Mouse (Mus musculus) limb, embryonic 14.5 days (tissue): ENCODE results near the gene Tigit. TPM values are rescaled to one million over a fixed set of nuclear protein-coding genes. Genes with fewer than 3 reads are reported as not detected.

Experiments
- ATAC-seq: fragments of 200-750 bp; cut with Nextera tagmentation; 2 replicates; pipeline ENCODE4 v1.8.0; 2017; ENCODE audit warnings: low read depth, moderate number of reproducible peaks, moderate TSS enrichment; ENCODE audit not compliant: low FRiP score
- DNase-seq: peaks from one replicate; pipeline ENCODE4 v3.0.0-alpha.2; 2015; ENCODE audit warnings: low spot score
- H3K27ac ChIP-seq: fragments of 300-500 bp; sonication (generic); replicated peaks from 2 replicates; pipeline ENCODE4 v1.5.1; 2014; ENCODE audit warnings: low read depth, mild to moderate bottlenecking, low read length, moderate library complexity, mixed read lengths
- H3K27me3 ChIP-seq: fragments of 300-500 bp; sonication (generic); 2 replicates; pipeline ENCODE4 v1.6.1; 2014; ENCODE audit warnings: low read length, mixed read lengths; ENCODE audit not compliant: control insufficient read depth, insufficient read depth
- H3K36me3 ChIP-seq: fragments of 300-500 bp; sonication (generic); 2 replicates; pipeline ENCODE4 v1.6.1; 2014; ENCODE audit warnings: mild to moderate bottlenecking, low read length, moderate library complexity, mixed read lengths; ENCODE audit not compliant: control insufficient read depth, insufficient read depth
- H3K4me1 ChIP-seq: fragments of 300-500 bp; sonication (generic); 2 replicates; pipeline ENCODE4 v1.6.1; 2014; ENCODE audit warnings: antibody characterized with exemption, low read length, mixed read lengths; ENCODE audit not compliant: control insufficient read depth, insufficient read depth
- H3K4me2 ChIP-seq: fragments of 300-500 bp; sonication (generic); replicated peaks from 2 replicates; pipeline ENCODE4 v1.6.1; 2014; ENCODE audit warnings: low read depth, mild to moderate bottlenecking, low read length, moderate library complexity; ENCODE audit not compliant: severe bottlenecking
- H3K4me3 ChIP-seq: fragments of 300-500 bp; sonication (generic); replicated peaks from 2 replicates; pipeline ENCODE4 v1.5.1; 2014; ENCODE audit warnings: low read length
- H3K9ac ChIP-seq: fragments of 300-500 bp; sonication (generic); 2 replicates; pipeline ENCODE4 v1.6.1; 2014; ENCODE audit warnings: mild to moderate bottlenecking, low read depth, low read length, moderate library complexity; ENCODE audit not compliant: severe bottlenecking
- H3K9me3 ChIP-seq: fragments of 300-500 bp; sonication (generic); 2 replicates; pipeline ENCODE4 v1.6.1; 2016; ENCODE audit warnings: low read length; ENCODE audit not compliant: control insufficient read depth
- POLR2A ChIP-seq: fragments of 200-500 bp; IDR thresholded peaks from 2 replicates; pipeline ENCODE4 v1.8.0; 2012; ENCODE audit warnings: inconsistent platforms, mild to moderate bottlenecking, moderate library complexity, borderline replicate concordance; ENCODE audit not compliant: insufficient read depth, insufficient read length; ENCODE audit errors: extremely low read depth
- WGBS: fragments of 180-500 bp; shearing (Covaris S2); extraction: QIAGEN DNeasy Blood & Tissue Kit; methylation state at CpG from one replicate; pipeline ENCODE4 v1.1.7; 2014; 5-methylcytosine and 5-hydroxymethylcytosine counted together
- microRNA counts: library from miRNA; unstranded; fragments of <30 nt; microRNA quantifications from one replicate; lab custom pipeline; 2016
- microRNA-seq: library from miRNA; unstranded; fragments of <30 nt; microRNA quantifications from one replicate; pipeline ENCODE4, GENCODE M21; 2016
- polyA plus RNA-seq, 2 experiments: library from polyadenylated mRNA; depleted of rRNA in 1 of 2; stranded (reverse) in 1 of 2; unstranded in 1 of 2; fragments of >200 nt; fragmentation: Nextera tagmentation in 1 of 2; extraction: Ambion mirVana in 1 of 2; gene quantifications; 2 replicates each; pipeline versions ENCODE4 v1.2.1 to v1.2.3; 2012 to 2014

Gene Tigit
- polyA plus RNA-seq, 2 experiments, result not detected

GRCm38 (mm10) chr16:43607086-43607485 lies 56.9 kb downstream of the Tigit start:
- H3K36me3 ChIP-seq, result peaks cover 8% of the 10 kb centered on the region; the same call in 1 of the 2 replicates
- H3K9me3 ChIP-seq, result no peaks in the 10 kb centered on the region
- no peak overlapping the region for H3K4me2 ChIP-seq
- H3K9ac ChIP-seq, result no peak overlapping the region
- no peak overlapping the region for H3K27ac ChIP-seq
- DNase-seq (no peak), ATAC-seq (no peak)
- H3K27me3 ChIP-seq, result no peaks in the 10 kb centered on the region
- H3K4me1 ChIP-seq, result peaks cover 8% of the 10 kb centered on the region; the same call in 1 of the 2 replicates
- H3K4me3 ChIP-seq, result no peak overlapping the region
- no peak for TF ChIP-seq POLR2A

GRCm38 (mm10) chr16:43604399-43605013 lies 59.4 kb downstream of the Tigit start:
- no peak for TF ChIP-seq POLR2A
- ATAC-seq (no peak), DNase-seq (no peak)
- WGBS, result 77% methylated on average over 4 of the region's 4 CpGs
- no peak overlapping the region for H3K9ac ChIP-seq
- no peaks in the 10 kb centered on the region for H3K9me3 ChIP-seq
- H3K4me3 ChIP-seq, result no peak overlapping the region
- H3K4me1 ChIP-seq, result peaks cover 8% of the 10 kb centered on the region; the same call in 1 of the 2 replicates
- H3K4me2 ChIP-seq, result no peak overlapping the region
- H3K27me3 ChIP-seq, result no peaks in the 10 kb centered on the region
- peaks cover under 1% of the 10 kb centered on the region; the same call in 1 of the 2 replicates for H3K36me3 ChIP-seq
- no peak overlapping the region for H3K27ac ChIP-seq

- no peaks in the 10 kb centered on the region for H3K27me3 ChIP-seq
- DNase-seq (no peak), ATAC-seq (no peak)
- H3K36me3 ChIP-seq, result no peaks in the 10 kb centered on the region
- H3K27ac ChIP-seq, result no peak overlapping the region
- no peaks in the 10 kb centered on the region for H3K9me3 ChIP-seq
- H3K4me1 ChIP-seq, result peaks cover 8% of the 10 kb centered on the region; the same call in 1 of the 2 replicates
- no peak for TF ChIP-seq POLR2A
- 5% methylated on average over 9 of the region's 9 CpGs for WGBS
- no peak overlapping the region for H3K4me3 ChIP-seq
- H3K9ac ChIP-seq, result no peak overlapping the region
- no peak overlapping the region for H3K4me2 ChIP-seq
Measured at GRCm38 (mm10) chr16:43603591-43604141, 60.3 kb downstream of the Tigit start.

GRCm38 (mm10) chr16:43602573-43602972 lies 61.4 kb downstream of the Tigit start:
- Histone ChIP-seq H3K4me3 (no peak overlapping the region), H3K27me3 (no peaks in the 10 kb centered on the region)
- 73% methylated on average over 4 of the region's 4 CpGs for WGBS

GRCm38 (mm10) chr16:43599707-43600106 lies 64.2 kb downstream of the Tigit start:
- H3K4me1 ChIP-seq, result peaks cover 11% of the 10 kb centered on the region; the same call in 1 of the 2 replicates
- H3K9me3 ChIP-seq, result no peaks in the 10 kb centered on the region
- H3K27me3 ChIP-seq, result no peaks in the 10 kb centered on the region
- ATAC-seq (no peak), DNase-seq (no peak)
- WGBS, result 76% methylated on average over 2 of the region's 2 CpGs
- H3K9ac ChIP-seq, result no peak overlapping the region
- no peak overlapping the region for H3K4me3 ChIP-seq
- no peaks in the 10 kb centered on the region for H3K36me3 ChIP-seq
- no peak for TF ChIP-seq POLR2A
- no peak overlapping the region for H3K4me2 ChIP-seq
- H3K27ac ChIP-seq, result no peak overlapping the region

More at GRCm38 (mm10) chr16:43602573-43602972, 61.4 kb downstream of the Tigit start:
- ATAC-seq (no peak), DNase-seq (no peak)
- no peak for TF ChIP-seq POLR2A
- Histone ChIP-seq H3K4me1 (peaks cover 11% of the 10 kb centered on the region; the same call in 1 of the 2 replicates), H3K9me3 (no peaks in the 10 kb centered on the region), H3K9ac (no peak overlapping the region), H3K36me3 (no peaks in the 10 kb centered on the region), H3K27ac (no peak overlapping the region), H3K4me2 (no peak overlapping the region)

MicroRNA genes within 50 kb of the gene (microRNA counts, 519-probe panel; counts per million panel counts)
- not detected for microRNA mmu-miR-568 (lab: Ali Mortazavi, UCI)

Small RNA genes lying within 50 kb of the gene (microRNA-seq; reads per million reads assigned to microRNA genes)
- not detected for gene Mir568

Other genes starting within 250 kb of the Tigit start
- not detected in 2 replicates for gene Drd3, start 89.9 kb upstream of the Tigit start, polyA plus RNA-seq (2012; rRNA removed)
- gene Drd3, start 89.9 kb upstream of the Tigit start, polyA plus RNA-seq (2014; fragmentation: Nextera tagmentation; extraction: Ambion mirVana), result not detected in 2 replicates
- gene Ccdc191, start 225.7 kb upstream of the Tigit start, polyA plus RNA-seq (2012; rRNA removed), result 2.7 and 4.4 TPM in 2 replicates
- gene Ccdc191, start 225.7 kb upstream of the Tigit start, polyA plus RNA-seq (2014; fragmentation: Nextera tagmentation; extraction: Ambion mirVana), result 6.2 and 10.7 TPM in 2 replicates